Mouse (Mus musculus): Measurements from ENCODE around the gene Gm17581. TPM values are rescaled to one million over a fixed set of nuclear protein-coding genes. Genes with fewer than 3 reads are reported as not detected.
"Not testable (repeated sequence)": the region's sequence is repeated elsewhere in the genome, so short reads cannot be mapped to it uniquely, and the experiment has no call there.

Gm17581 gene
- polyA plus RNA-seq, 1 experiment from 2014 or later: not detected

GRCm38 (mm10) chr2:155698443-155698842 lies 37.2 kb downstream of the Gm17581 start:
- not testable (repeated sequence) for H3K4me1 ChIP-seq; H3K27me3 ChIP-seq; H3K27ac ChIP-seq; H3K4me3 ChIP-seq; H3K9me3 ChIP-seq (replicated peaks); ATAC-seq; H3K4me2 ChIP-seq; H3K9ac ChIP-seq
- H3K36me3 ChIP-seq (ENCODE audit: poor library complexity, severe bottlenecking): peaks cover 21% of the 10 kb centered on the region
- WGBS: 94% methylated on average over 6 of the region's 6 CpGs

- no peak for ATAC-seq
- Histone ChIP-seq H3K4me3 (no peak overlapping the region), H3K9me3 (replicated peaks) (no peaks in the 10 kb centered on the region), H3K36me3 (ENCODE audit: poor library complexity, severe bottlenecking) (peaks cover 12% of the 10 kb centered on the region), H3K27ac (no peak overlapping the region; the same call in 1 of the 2 replicates), H3K27me3 (no peaks in the 10 kb centered on the region), H3K4me2 (no peak overlapping the region), H3K9ac (no peak overlapping the region), H3K4me1 (no peaks in the 10 kb centered on the region)
- 82% methylated on average over 7 of the region's 7 CpGs for WGBS
Measured at GRCm38 (mm10) chr2:155696851-155697250, 38.8 kb downstream of the Gm17581 start.

- no peak for ATAC-seq
- no peak overlapping the region for H3K27ac ChIP-seq
- H3K9me3 ChIP-seq (replicated peaks): no peaks in the 10 kb centered on the region
- H3K9ac ChIP-seq: no peak overlapping the region
- peaks cover 3% of the 10 kb centered on the region for H3K4me1 ChIP-seq
- H3K4me3 ChIP-seq: no peak overlapping the region
- 12% methylated on average over 7 of the region's 7 CpGs for WGBS
- no peak overlapping the region for H3K4me2 ChIP-seq
- peaks cover 4% of the 10 kb centered on the region; the same call in 1 of the 2 replicates for H3K36me3 ChIP-seq (ENCODE audit: poor library complexity, severe bottlenecking)
- H3K27me3 ChIP-seq: no peaks in the 10 kb centered on the region
Measured at GRCm38 (mm10) chr2:155696091-155696558, 39.5 kb downstream of the Gm17581 start.

GRCm38 (mm10) chr2:155695316-155695715 lies 40.4 kb downstream of the Gm17581 start:
- Histone ChIP-seq H3K4me3 (no peak overlapping the region), H3K27ac (no peak overlapping the region), H3K36me3 (ENCODE audit: poor library complexity, severe bottlenecking) (no peaks in the 10 kb centered on the region), H3K27me3 (no peaks in the 10 kb centered on the region), H3K4me2 (no peak overlapping the region), H3K9me3 (replicated peaks) (no peaks in the 10 kb centered on the region), H3K4me1 (peaks cover 11% of the 10 kb centered on the region), H3K9ac (no peak overlapping the region)
- ATAC-seq: no peak
- 85% methylated on average over 3 of the region's 3 CpGs for WGBS

- no peak overlapping the region for H3K27ac ChIP-seq
- peaks cover 17% of the 10 kb centered on the region for H3K4me1 ChIP-seq
- H3K9me3 ChIP-seq (replicated peaks): no peaks in the 10 kb centered on the region
- no peaks in the 10 kb centered on the region for H3K27me3 ChIP-seq
- ATAC-seq: no peak
- no peaks in the 10 kb centered on the region for H3K36me3 ChIP-seq (ENCODE audit: poor library complexity, severe bottlenecking)
- H3K4me3 ChIP-seq: no peak overlapping the region
- H3K4me2 ChIP-seq: no peak overlapping the region
- no peak overlapping the region for H3K9ac ChIP-seq
- 77% methylated on average over 2 of the region's 2 CpGs for WGBS
Measured at GRCm38 (mm10) chr2:155694564-155694963, 41.1 kb downstream of the Gm17581 start.

GRCm38 (mm10) chr2:155693136-155693535 lies 42.5 kb downstream of the Gm17581 start:
- no peaks in the 10 kb centered on the region for H3K9me3 ChIP-seq (replicated peaks)
- H3K4me3 ChIP-seq: no peak overlapping the region
- 81% methylated on average over 4 of the region's 4 CpGs for WGBS

GRCm38 (mm10) chr2:155691723-155692493 lies 43.8 kb downstream of the Gm17581 start, which contains the start of gene Trpc4ap:
Trpc4ap (minus strand) TSS chr2:155692384.
- Histone ChIP-seq H3K27ac (peak within 1 kb of the TSS; percentile 88), H3K9ac (peak within 1 kb of the TSS; percentile 96), H3K27me3 (no peaks in the 10 kb centered on the region), H3K9me3 (replicated peaks) (no peaks in the 10 kb centered on the region), H3K4me1 (peaks cover 24% of the 10 kb centered on the region), H3K4me2 (peak within 1 kb of the TSS; percentile 85), H3K36me3 (ENCODE audit: poor library complexity, severe bottlenecking) (no peaks in the 10 kb centered on the region), H3K4me3 (peak within 1 kb of the TSS; percentile 96)
- ATAC-seq: peak; percentile 97
- WGBS: under 1% methylated on average over 55 of the region's 72 CpGs

More at GRCm38 (mm10) chr2:155693136-155693535, 42.5 kb downstream of the Gm17581 start:
- H3K36me3 ChIP-seq (ENCODE audit: poor library complexity, severe bottlenecking): no peaks in the 10 kb centered on the region
- no peak overlapping the region for H3K4me2 ChIP-seq
- ATAC-seq: no peak
- no peak overlapping the region for H3K9ac ChIP-seq
- H3K27ac ChIP-seq: no peak overlapping the region
- H3K27me3 ChIP-seq: no peaks in the 10 kb centered on the region
- H3K4me1 ChIP-seq: peaks cover 24% of the 10 kb centered on the region

GRCm38 (mm10) chr2:155691336-155691722 lies 44.3 kb downstream of the Gm17581 start:
- Histone ChIP-seq H3K4me1 (peaks cover 24% of the 10 kb centered on the region), H3K4me3 (peak overlapping the region; percentile 96), H3K9me3 (replicated peaks) (no peaks in the 10 kb centered on the region), H3K4me2 (peak overlapping the region; percentile 85), H3K9ac (peak overlapping the region; percentile 96), H3K27me3 (no peaks in the 10 kb centered on the region), H3K27ac (peak overlapping the region; percentile 88), H3K36me3 (ENCODE audit: poor library complexity, severe bottlenecking) (0 out of 2 replicates have a peak, but pooled peaks cover 4% of the 10 kb centered on the region)
- no peak for ATAC-seq
- 3% methylated on average over 8 of the region's 8 CpGs for WGBS

- Histone ChIP-seq H3K27me3 (no peaks in the 10 kb centered on the region), H3K27ac (no peak overlapping the region), H3K9me3 (replicated peaks) (no peaks in the 10 kb centered on the region), H3K4me1 (peaks cover 24% of the 10 kb centered on the region), H3K4me3 (no peak overlapping the region), H3K9ac (no peak overlapping the region), H3K36me3 (ENCODE audit: poor library complexity, severe bottlenecking) (0 out of 2 replicates have a peak, but pooled peaks cover 6% of the 10 kb centered on the region), H3K4me2 (no peak overlapping the region)
- 84% methylated on average over 4 of the region's 4 CpGs for WGBS
- no peak for ATAC-seq
Measured at GRCm38 (mm10) chr2:155689211-155689610, 46.5 kb downstream of the Gm17581 start.

- Histone ChIP-seq H3K36me3 (ENCODE audit: poor library complexity, severe bottlenecking) (0 out of 2 replicates have a peak, but pooled peaks cover 6% of the 10 kb centered on the region), H3K4me2 (no peak overlapping the region), H3K4me3 (no peak overlapping the region), H3K9me3 (replicated peaks) (no peaks in the 10 kb centered on the region), H3K27ac (no peak overlapping the region), H3K9ac (no peak overlapping the region), H3K27me3 (no peaks in the 10 kb centered on the region), H3K4me1 (peaks cover 24% of the 10 kb centered on the region)
- no peak for ATAC-seq
- WGBS: 96% methylated on average over 11 of the region's 11 CpGs
Measured at GRCm38 (mm10) chr2:155687746-155688145, 47.9 kb downstream of the Gm17581 start.

GRCm38 (mm10) chr2:155686572-155686971 lies 49.1 kb downstream of the Gm17581 start:
- H3K9me3 ChIP-seq (replicated peaks): no peaks in the 10 kb centered on the region
- ATAC-seq: no peak
- H3K4me3 ChIP-seq: no peak overlapping the region
- H3K9ac ChIP-seq: no peak overlapping the region
- peaks cover 24% of the 10 kb centered on the region for H3K4me1 ChIP-seq
- H3K27me3 ChIP-seq: no peaks in the 10 kb centered on the region
- no peak overlapping the region for H3K27ac ChIP-seq
- 0 out of 2 replicates have a peak, but pooled peaks cover 6% of the 10 kb centered on the region for H3K36me3 ChIP-seq (ENCODE audit: poor library complexity, severe bottlenecking)
- 88% methylated on average over 5 of the region's 5 CpGs for WGBS
- no peak overlapping the region for H3K4me2 ChIP-seq
